Comparison of ENCODE assay signal across 13 mouse cellular contexts in the genomic region with DNA sequence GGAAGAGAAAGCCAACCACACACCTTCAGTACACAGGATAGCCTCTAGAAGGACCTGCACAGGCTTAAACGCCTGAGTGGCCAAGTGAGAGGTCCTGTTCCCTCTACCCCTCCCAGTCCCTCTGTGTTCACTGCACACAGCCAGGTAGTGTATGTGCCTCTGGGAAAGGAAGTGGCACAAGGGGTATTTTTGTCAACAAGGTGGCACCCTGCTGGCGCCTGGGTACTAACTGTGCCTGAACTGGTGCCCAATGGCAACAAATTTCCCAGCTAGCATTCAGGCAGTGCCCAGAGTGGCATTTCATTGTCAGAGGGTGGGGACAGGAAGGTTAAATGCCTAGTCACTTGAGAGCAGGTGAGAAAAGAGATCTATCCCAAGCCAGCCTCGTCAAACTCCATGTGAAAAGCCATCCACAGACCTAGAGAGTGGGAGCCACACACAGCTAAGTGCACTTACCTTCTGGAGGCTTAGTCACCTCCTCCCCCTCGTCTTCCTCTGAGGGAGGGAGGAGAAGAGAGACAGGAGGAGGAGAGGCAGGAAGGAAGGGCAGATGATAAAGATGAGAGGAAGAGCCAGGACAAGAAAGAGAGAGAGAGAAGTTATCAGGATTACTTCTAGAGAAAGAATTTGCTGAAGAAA.
DNase-seq lines count a peak whose midpoint lies in the region; ATAC-seq and TF ChIP-seq lines count a peak whose summit lies in the region.
"Had no signal": no experiment of that assay in that cellular context is flagged by ENCODE, and none has a peak within 500 bp of the region (broad histone marks: within the 10 kb centered on the region; RNA-seq: fewer than 3 reads in every experiment).

No protein-coding gene starts in this region.

- no peak for TF ChIP-seq CTCF in thymus, adult 2 months (IDR thresholded peaks at IDR 0.05; ENCODE audit: borderline replicate concordance, control insufficient read depth, extremely low read depth, insufficient read depth, low read length, poor library complexity)
- TF ChIP-seq CTCF in midbrain, postnatal 0 days (IDR thresholded peaks at IDR 0.05) = no peak
- no peak for TF ChIP-seq CTCF in hindbrain, postnatal 0 days (IDR thresholded peaks at IDR 0.05; ENCODE audit: low read depth)

- no peaks in the 10 kb centered on the region for H3K36me3 ChIP-seq in thymus, adult 2 months (ENCODE audit: control insufficient read depth, insufficient read depth, low read length)
- no peaks in the 10 kb centered on the region for H3K36me3 ChIP-seq in midbrain, postnatal 0 days (ENCODE audit: insufficient read depth, low read length)
- no peaks in the 10 kb centered on the region for H3K36me3 ChIP-seq in hindbrain, postnatal 0 days (ENCODE audit: insufficient read depth, low read length)
- H3K36me3 ChIP-seq: forebrain, embryonic 12.5 days; intestine, embryonic 15.5 days had no signal

- peaks cover 31% of the 10 kb centered on the region for H3K4me1 ChIP-seq in thymus, adult 2 months (replicated peaks; ENCODE audit: control insufficient read depth, insufficient read depth, low read length)
- 0 out of 2 replicates have a peak, but pooled peaks cover 2% of the 10 kb centered on the region for H3K4me1 ChIP-seq in midbrain, postnatal 0 days (ENCODE audit: insufficient read depth, low read length)
- 0 out of 2 replicates have a peak, but pooled peaks cover 5% of the 10 kb centered on the region for H3K4me1 ChIP-seq in hindbrain, postnatal 0 days (ENCODE audit: insufficient read depth, low read length)

- TF ChIP-seq POLR2A in thymus, adult 2 months (IDR thresholded peaks at IDR 0.05; ENCODE audit: control insufficient read depth, extremely low read depth, insufficient read depth, low read length, poor library complexity) = no peak

- no peak overlapping the region for H3K4me3 ChIP-seq in thymus, adult 2 months (ENCODE audit: control insufficient read depth, insufficient read depth, low read length)
- no peak overlapping the region for H3K4me3 ChIP-seq in midbrain, postnatal 0 days (ENCODE audit: low read depth, low read length)
- H3K4me3 ChIP-seq in hindbrain, postnatal 0 days (ENCODE audit: low read length) = no peak overlapping the region
- H3K4me3 ChIP-seq: forebrain, embryonic 12.5 days; intestine, embryonic 15.5 days; stomach, embryonic 15.5 days had no signal

- no peaks in the 10 kb centered on the region for H3K9me3 ChIP-seq in midbrain, postnatal 0 days (ENCODE audit: low read length)
- no peaks in the 10 kb centered on the region for H3K9me3 ChIP-seq in hindbrain, postnatal 0 days (ENCODE audit: low read length)
- H3K9me3 ChIP-seq: forebrain, embryonic 12.5 days; intestine, embryonic 15.5 days; stomach, embryonic 15.5 days had no signal

- no peak overlapping the region for H3K4me2 ChIP-seq in midbrain, postnatal 0 days (ENCODE audit: low read depth, low read length, poor library complexity, severe bottlenecking)
- no peak overlapping the region for H3K4me2 ChIP-seq in hindbrain, postnatal 0 days (ENCODE audit: low read depth, low read length)
- H3K4me2 ChIP-seq: forebrain, embryonic 12.5 days; intestine, embryonic 15.5 days; liver, embryonic 11.5 days; midbrain, embryonic 11.5 days; stomach, embryonic 15.5 days had no signal

- no peaks in the 10 kb centered on the region for H3K27me3 ChIP-seq in thymus, adult 2 months (ENCODE audit: control insufficient read depth, insufficient read depth, low read length)
- H3K27me3 ChIP-seq in midbrain, postnatal 0 days (ENCODE audit: insufficient read depth, low read length) = no peaks in the 10 kb centered on the region
- no peaks in the 10 kb centered on the region for H3K27me3 ChIP-seq in hindbrain, postnatal 0 days (ENCODE audit: insufficient read depth, low read length)
- H3K27me3 ChIP-seq: forebrain, embryonic 12.5 days; intestine, embryonic 15.5 days; stomach, embryonic 15.5 days had no signal

- 0 out of 2 replicates have a peak overlapping the region, but pooled peaks have one; percentile 1 for H3K27ac ChIP-seq in thymus, adult 2 months (ENCODE audit: control insufficient read depth, insufficient read depth, low read length)
- H3K27ac ChIP-seq in midbrain, postnatal 0 days (ENCODE audit: low read depth, low read length) = no peak overlapping the region
- no peak overlapping the region for H3K27ac ChIP-seq in hindbrain, postnatal 0 days
- H3K27ac ChIP-seq: forebrain, embryonic 12.5 days; intestine, embryonic 15.5 days; stomach, embryonic 15.5 days had no signal

- no peak overlapping the region for H3K9ac ChIP-seq in midbrain, postnatal 0 days (replicated peaks; ENCODE audit: low read length, poor library complexity, severe bottlenecking)
- no peak overlapping the region for H3K9ac ChIP-seq in hindbrain, postnatal 0 days (replicated peaks; ENCODE audit: low read length)
- H3K9ac ChIP-seq: forebrain, embryonic 12.5 days; intestine, embryonic 15.5 days; stomach, embryonic 15.5 days had no signal

- DNase-seq in cerebellum, adult 18-20 months = peak; percentile 26 to 31
- no peak for DNase-seq in cerebellum, adult 11 months
- DNase-seq in kidney, adult 11 months = peak; percentile 82
- no peak for DNase-seq in kidney, postnatal 4 days
- DNase-seq in thymus, adult 2 months = no peak
- DNase-seq in thymus, postnatal 0 days (ENCODE audit: low spot score) = no peak
- no peak for DNase-seq in midbrain, postnatal 0 days (ENCODE audit: low spot score)
- no peak for DNase-seq in hindbrain, postnatal 0 days (ENCODE audit: low spot score)

- 66% methylated on average over 4 of the region's 4 CpGs for WGBS in thymus, adult 2 months
- 69% methylated on average over 4 of the region's 4 CpGs for WGBS in midbrain, postnatal 0 days
- 66% methylated on average over 4 of the region's 4 CpGs for WGBS in hindbrain, postnatal 0 days

- no peak for ATAC-seq in midbrain, postnatal 0 days (ENCODE audit: low FRiP score)
- ATAC-seq in hindbrain, postnatal 0 days = no peak

Comparison
In these comparisons a context has a peak if more than half of its experiments do, and no peak if none do; other contexts are left out.
1. DNase-seq: peak in cerebellum, adult 18-20 months (2 of 2) and kidney, adult 11 months (single experiment); none in cerebellum, adult 11 months (single experiment), kidney, postnatal 4 days (0 of 2), thymus, adult 2 months (single experiment), thymus, postnatal 0 days (single experiment), midbrain, postnatal 0 days (single experiment) and hindbrain, postnatal 0 days (single experiment).